ENCODE assay signal across 28 mouse cellular contexts in genomic region chr3:126227575-126227974, GRCm38 (mm10).
"Had no signal": no experiment of that assay in that cellular context is flagged by ENCODE, and none has a peak within 500 bp of the region (broad histone marks: within the 10 kb centered on the region; RNA-seq: fewer than 3 reads in every experiment).

No protein-coding gene starts in this region.

- H3K27ac ChIP-seq: embryonic facial prominence, embryonic 10.5 days; embryonic facial prominence, embryonic 12.5 days; embryonic facial prominence, embryonic 13.5 days; embryonic facial prominence, embryonic 15.5 days; forebrain, embryonic 10.5 days; forebrain, embryonic 12.5 days; forebrain, embryonic 13.5 days; forebrain, embryonic 15.5 days; gastrocnemius, adult 2 months; heart, adult 2 months; heart, embryonic 10.5 days had no signal

- H3K9ac ChIP-seq: embryonic facial prominence, embryonic 12.5 days; embryonic facial prominence, embryonic 13.5 days; embryonic facial prominence, embryonic 15.5 days; forebrain, embryonic 12.5 days; forebrain, embryonic 13.5 days; forebrain, embryonic 15.5 days; forebrain, postnatal 0 days had no signal

- H3K4me3 ChIP-seq: embryonic facial prominence, embryonic 10.5 days; embryonic facial prominence, embryonic 12.5 days; embryonic facial prominence, embryonic 13.5 days; embryonic facial prominence, embryonic 15.5 days; erythroblast, embryonic 14.5 days; forebrain, embryonic 10.5 days; forebrain, embryonic 12.5 days; forebrain, embryonic 13.5 days; forebrain, embryonic 15.5 days; gastrocnemius, adult 2 months; heart, adult 2 months; heart, embryonic 10.5 days had no signal

- H3K4me2 ChIP-seq: embryonic facial prominence, embryonic 12.5 days; embryonic facial prominence, embryonic 13.5 days; embryonic facial prominence, embryonic 15.5 days; forebrain, embryonic 12.5 days; forebrain, embryonic 13.5 days; forebrain, embryonic 15.5 days; heart, embryonic 11.5 days had no signal

- H3K36me3 ChIP-seq: embryonic facial prominence, embryonic 10.5 days; embryonic facial prominence, embryonic 12.5 days; embryonic facial prominence, embryonic 13.5 days; embryonic facial prominence, embryonic 15.5 days; forebrain, embryonic 10.5 days; forebrain, embryonic 12.5 days; forebrain, embryonic 15.5 days; heart, embryonic 10.5 days had no signal

- H3K9me3 ChIP-seq: embryonic facial prominence, embryonic 10.5 days; embryonic facial prominence, embryonic 12.5 days; embryonic facial prominence, embryonic 13.5 days; embryonic facial prominence, embryonic 15.5 days; forebrain, embryonic 10.5 days; forebrain, embryonic 12.5 days; forebrain, embryonic 13.5 days; forebrain, embryonic 15.5 days; heart, embryonic 10.5 days had no signal

- ATAC-seq: forebrain, embryonic 13.5 days; forebrain, embryonic 14.5 days; forebrain, embryonic 15.5 days; forebrain, embryonic 16.5 days; forebrain, postnatal 0 days had no signal

- H3K4me1 ChIP-seq: embryonic facial prominence, embryonic 10.5 days; embryonic facial prominence, embryonic 12.5 days; embryonic facial prominence, embryonic 13.5 days; embryonic facial prominence, embryonic 15.5 days; forebrain, embryonic 10.5 days; forebrain, embryonic 12.5 days; forebrain, embryonic 13.5 days; forebrain, embryonic 15.5 days; heart, embryonic 10.5 days had no signal

- H3K27me3 ChIP-seq: embryonic facial prominence, embryonic 12.5 days; embryonic facial prominence, embryonic 13.5 days; embryonic facial prominence, embryonic 15.5 days; forebrain, embryonic 12.5 days; forebrain, embryonic 13.5 days; forebrain, embryonic 15.5 days had no signal

- DNase-seq: cerebellum, adult 9-11 months; cerebellum, postnatal 10 days; cerebellum, postnatal 14 days; cerebellum, postnatal 25 days; cerebellum, postnatal 36 days; embryo, embryonic 11 days; forebrain, postnatal 0 days; gastrocnemius, adult 2 months; gastrocnemius, postnatal 10 days; gastrocnemius, postnatal 14 days; gastrocnemius, postnatal 25 days; gastrocnemius, postnatal 36 days; heart, adult 11 months; heart, adult 18-20 months; heart, adult 2 months had no signal
